Mouse (Mus musculus) erythroblast, embryonic 14.5 days (primary cell): Measurements from ENCODE around the gene Mcur1. TPM values are rescaled to one million over a fixed set of nuclear protein-coding genes. Genes with fewer than 3 reads are reported as not detected.

Experiments used
- H3K27me3 ChIP-seq: 2 replicates; pipeline ENCODE4 v1.6.1; 2012; ENCODE audit warnings: inconsistent platforms; ENCODE audit not compliant: control insufficient read depth
- H3K36me3 ChIP-seq: 2 replicates; pipeline ENCODE4 v1.6.1; 2012; ENCODE audit warnings: mild to moderate bottlenecking, inconsistent platforms; ENCODE audit not compliant: control insufficient read depth
- H3K4me1 ChIP-seq: 2 replicates; pipeline ENCODE4 v1.6.1; 2012; ENCODE audit warnings: inconsistent platforms; ENCODE audit not compliant: control insufficient read depth
- H3K4me3 ChIP-seq: replicated peaks from 2 replicates; pipeline ENCODE3; 2012; ENCODE audit warnings: moderate library complexity, mild to moderate bottlenecking, inconsistent platforms
- H3K9me3 ChIP-seq: 2 replicates; pipeline ENCODE4 v1.6.1; 2012; ENCODE audit warnings: low read length, inconsistent platforms, mixed read lengths; ENCODE audit not compliant: control insufficient read depth
- GATA1 ChIP-seq: IDR thresholded peaks from 2 replicates; pipeline ENCODE4 v1.6.1; 2012; ENCODE audit warnings: low read length, inconsistent platforms, mixed read lengths
- TAL1 ChIP-seq: IDR thresholded peaks from 3 replicates; pipeline ENCODE4 v1.6.1; 2012; ENCODE audit warnings: low read length, inconsistent platforms, mixed read lengths
- polyA plus RNA-seq: library from polyadenylated mRNA; stranded (reverse); fragments of >175 nt; gene quantifications from 2 replicates; pipeline ENCODE4 v1.2.3, GENCODE M21; 2012

Gene Mcur1
- polyA plus RNA-seq, 1 experiment: 0.23 TPM

DNA sequence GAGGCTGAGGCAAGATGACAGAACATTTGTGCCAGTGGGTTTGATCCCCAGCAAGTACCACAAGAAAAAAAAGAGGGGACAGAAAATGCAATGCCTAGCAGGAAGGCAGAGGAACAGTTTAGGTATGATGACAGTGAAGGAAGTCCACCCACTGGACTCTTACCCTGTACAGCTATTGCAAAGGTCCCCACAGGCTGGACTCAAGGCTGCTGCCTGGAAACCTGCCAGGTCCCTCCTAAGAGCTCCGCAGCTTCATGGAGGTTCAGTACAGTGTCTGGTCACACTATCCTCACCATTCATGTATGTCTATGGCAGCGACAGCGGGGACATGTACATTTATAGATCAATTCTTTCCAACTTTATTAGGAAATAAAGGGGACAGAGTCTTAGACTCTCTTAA, 20.6 kb downstream of the Mcur1 start:
- H3K9me3 ChIP-seq: no peaks in the 10 kb centered on the region
- H3K4me3 ChIP-seq: no peak overlapping the region
- H3K27me3 ChIP-seq: no peaks in the 10 kb centered on the region; the same call in 1 of the 2 replicates
- TF ChIP-seq TAL1: no peak
- TF ChIP-seq GATA1: no peak
- peaks cover 3% of the 10 kb centered on the region; the same call in 1 of the 2 replicates for H3K4me1 ChIP-seq
- H3K36me3 ChIP-seq: peaks cover 7% of the 10 kb centered on the region; the same call in 1 of the 2 replicates

DNA sequence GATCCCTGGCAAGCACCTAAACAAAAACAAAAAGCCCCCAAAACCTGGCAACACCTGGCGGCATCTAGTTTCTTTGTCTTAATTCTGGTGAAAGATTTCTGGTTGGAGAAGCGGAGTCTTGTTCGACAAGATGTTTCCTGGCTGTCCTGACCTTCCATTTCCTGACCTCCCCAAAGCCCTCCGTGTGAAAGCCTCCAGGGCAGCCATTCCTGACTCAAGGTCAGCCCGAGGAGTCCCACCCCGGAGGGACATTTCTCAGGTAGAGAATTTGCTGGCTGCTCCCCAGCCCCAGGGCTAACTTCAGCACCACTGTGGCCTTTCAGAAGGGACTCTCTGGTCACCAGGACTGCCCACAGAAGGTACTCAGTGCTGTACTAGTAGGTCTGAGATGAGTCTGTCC, 22.1 kb downstream of the Mcur1 start:
- TF ChIP-seq GATA1 (no peak), TAL1 (no peak)
- no peaks in the 10 kb centered on the region for H3K36me3 ChIP-seq
- H3K4me3 ChIP-seq: no peak overlapping the region
- H3K9me3 ChIP-seq: no peaks in the 10 kb centered on the region
- H3K4me1 ChIP-seq: peaks cover 3% of the 10 kb centered on the region; the same call in 1 of the 2 replicates
- no peaks in the 10 kb centered on the region; the same call in 1 of the 2 replicates for H3K27me3 ChIP-seq

DNA sequence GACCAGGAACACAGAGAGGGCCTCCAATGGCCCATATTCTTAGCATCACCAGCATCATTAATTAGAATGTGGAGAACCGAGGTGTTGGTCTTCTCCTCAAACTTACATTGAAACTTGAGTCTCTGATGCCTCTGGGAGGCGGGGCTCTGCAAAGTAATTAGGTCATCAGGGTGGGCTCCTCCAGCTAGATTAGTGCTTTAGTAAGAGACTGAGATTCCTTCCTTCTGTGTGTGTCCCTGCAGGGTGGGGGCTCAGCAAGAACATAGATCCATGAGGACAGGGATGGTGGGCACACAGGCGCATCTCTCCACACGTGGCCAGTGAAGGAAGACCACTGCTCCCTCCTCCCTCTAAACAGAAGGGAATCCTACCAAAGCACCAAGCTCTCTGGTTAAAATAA, 26.0 kb downstream of the Mcur1 start:
- H3K4me3 ChIP-seq: no peak overlapping the region
- H3K9me3 ChIP-seq: no peaks in the 10 kb centered on the region
- H3K4me1 ChIP-seq: peaks cover 19% of the 10 kb centered on the region
- H3K36me3 ChIP-seq: no peaks in the 10 kb centered on the region
- H3K27me3 ChIP-seq: peaks cover 16% of the 10 kb centered on the region
- TF ChIP-seq GATA1 (no peak), TAL1 (no peak)

DNA sequence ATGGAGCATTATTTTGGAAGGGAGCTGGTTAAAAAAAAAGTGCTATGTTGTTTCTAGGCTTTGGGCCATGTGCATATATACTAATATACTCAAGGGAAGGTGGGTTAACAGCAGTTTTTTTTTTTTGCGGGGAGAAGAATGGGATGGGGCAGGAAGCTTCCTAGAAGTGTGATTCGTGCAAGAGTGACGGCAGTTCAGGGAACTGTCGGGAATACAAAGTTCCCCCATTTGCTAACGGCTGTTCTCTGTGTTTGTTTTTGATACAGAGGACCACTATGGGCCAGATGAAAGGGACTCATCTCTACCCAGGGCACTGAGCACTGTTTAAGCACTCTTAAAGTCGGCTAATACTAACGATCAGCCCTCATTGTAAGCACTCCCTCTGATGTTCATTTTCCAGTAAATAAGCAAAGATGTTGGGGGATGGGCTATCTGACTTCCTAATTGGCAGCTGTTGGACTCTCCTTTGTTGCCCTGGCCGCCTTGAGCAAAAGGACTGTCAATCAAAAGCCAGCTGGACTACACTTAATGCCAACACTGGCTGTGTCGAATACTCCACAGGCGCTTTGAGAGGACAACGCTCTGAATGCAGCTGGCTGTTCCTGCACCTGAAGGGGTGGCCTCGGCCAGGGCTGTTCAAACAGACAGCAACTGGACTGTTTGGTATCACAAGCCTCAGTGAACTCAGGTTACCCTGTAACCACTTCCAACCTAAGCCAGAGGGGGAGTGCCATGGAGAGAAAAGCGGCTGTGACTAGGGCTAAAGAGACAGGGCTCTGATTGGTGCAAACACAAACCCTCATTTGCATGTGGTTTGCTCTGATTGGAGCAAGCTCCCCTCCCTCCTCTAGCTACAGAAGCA, 28.9 kb downstream of the Mcur1 start:
- H3K4me1 ChIP-seq: peaks cover 19% of the 10 kb centered on the region
- H3K27me3 ChIP-seq: peaks cover 16% of the 10 kb centered on the region
- peaks cover 2% of the 10 kb centered on the region; the same call in 1 of the 2 replicates for H3K9me3 ChIP-seq
- H3K4me3 ChIP-seq: no peak overlapping the region
- no peaks in the 10 kb centered on the region for H3K36me3 ChIP-seq
- TF ChIP-seq TAL1: no peak
- no peak for TF ChIP-seq GATA1

DNA sequence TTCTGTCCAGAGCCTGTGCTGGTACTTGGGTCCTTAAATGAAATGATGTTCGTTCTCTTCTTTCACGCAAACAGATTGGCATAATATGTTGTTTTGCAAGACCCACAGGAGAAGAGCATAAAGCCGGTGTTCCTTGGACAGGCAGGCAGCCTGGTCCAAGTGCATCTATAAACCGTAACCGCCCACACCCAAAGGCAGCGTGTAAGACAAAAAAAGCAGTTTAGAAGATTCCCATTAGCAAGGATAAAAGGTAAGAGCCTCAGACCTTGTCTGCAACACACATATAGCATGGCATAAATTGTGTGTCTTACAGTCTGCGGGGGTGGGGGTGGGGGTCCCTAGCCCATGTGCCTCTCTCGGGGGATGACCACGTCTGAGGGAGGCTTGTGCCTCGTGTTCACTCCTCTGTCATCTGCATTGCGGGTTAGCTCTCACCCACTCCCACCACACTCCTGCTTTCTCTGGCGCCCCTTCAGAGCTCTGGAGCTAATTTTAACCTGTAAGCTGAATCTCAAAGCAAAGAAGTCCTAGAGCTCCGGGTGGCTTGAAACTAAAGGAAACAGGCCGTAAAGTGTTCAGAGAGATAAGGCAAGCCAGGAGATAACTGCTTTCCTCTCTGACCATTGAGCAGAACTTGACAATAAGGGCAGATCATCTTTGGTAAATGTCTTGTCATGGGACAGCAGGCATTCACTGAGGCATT, 29.7 kb downstream of the Mcur1 start:
- peaks cover 2% of the 10 kb centered on the region; the same call in 1 of the 2 replicates for H3K9me3 ChIP-seq
- peaks cover 19% of the 10 kb centered on the region for H3K4me1 ChIP-seq
- H3K4me3 ChIP-seq: no peak overlapping the region
- peaks cover 16% of the 10 kb centered on the region for H3K27me3 ChIP-seq
- no peaks in the 10 kb centered on the region for H3K36me3 ChIP-seq
- no peak for TF ChIP-seq TAL1

DNA sequence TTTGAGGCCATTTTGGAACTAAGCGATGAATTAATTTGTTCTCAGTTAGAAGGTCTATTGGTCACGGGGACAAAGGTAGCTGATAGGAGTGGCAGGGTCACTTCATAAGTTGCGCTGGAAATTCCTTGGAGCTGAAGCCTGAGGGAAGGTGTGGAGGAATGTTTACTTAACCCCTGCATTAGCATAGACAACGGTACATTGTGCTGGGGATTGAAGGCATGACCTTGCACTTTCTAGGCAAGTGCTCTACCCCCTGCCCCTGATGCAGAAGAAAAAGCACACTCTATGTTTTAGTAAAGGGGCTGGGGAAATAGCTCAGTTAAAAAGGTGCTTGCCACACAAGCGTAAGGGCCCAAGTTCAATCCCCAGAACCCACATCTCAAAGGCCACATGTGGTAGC, 33.7 kb downstream of the Mcur1 start:
- peaks cover 17% of the 10 kb centered on the region for H3K4me1 ChIP-seq
- H3K4me3 ChIP-seq: no peak overlapping the region
- no peaks in the 10 kb centered on the region for H3K36me3 ChIP-seq
- peaks cover 13% of the 10 kb centered on the region for H3K9me3 ChIP-seq
- no peak for TF ChIP-seq TAL1
- peaks cover 13% of the 10 kb centered on the region for H3K27me3 ChIP-seq

DNA sequence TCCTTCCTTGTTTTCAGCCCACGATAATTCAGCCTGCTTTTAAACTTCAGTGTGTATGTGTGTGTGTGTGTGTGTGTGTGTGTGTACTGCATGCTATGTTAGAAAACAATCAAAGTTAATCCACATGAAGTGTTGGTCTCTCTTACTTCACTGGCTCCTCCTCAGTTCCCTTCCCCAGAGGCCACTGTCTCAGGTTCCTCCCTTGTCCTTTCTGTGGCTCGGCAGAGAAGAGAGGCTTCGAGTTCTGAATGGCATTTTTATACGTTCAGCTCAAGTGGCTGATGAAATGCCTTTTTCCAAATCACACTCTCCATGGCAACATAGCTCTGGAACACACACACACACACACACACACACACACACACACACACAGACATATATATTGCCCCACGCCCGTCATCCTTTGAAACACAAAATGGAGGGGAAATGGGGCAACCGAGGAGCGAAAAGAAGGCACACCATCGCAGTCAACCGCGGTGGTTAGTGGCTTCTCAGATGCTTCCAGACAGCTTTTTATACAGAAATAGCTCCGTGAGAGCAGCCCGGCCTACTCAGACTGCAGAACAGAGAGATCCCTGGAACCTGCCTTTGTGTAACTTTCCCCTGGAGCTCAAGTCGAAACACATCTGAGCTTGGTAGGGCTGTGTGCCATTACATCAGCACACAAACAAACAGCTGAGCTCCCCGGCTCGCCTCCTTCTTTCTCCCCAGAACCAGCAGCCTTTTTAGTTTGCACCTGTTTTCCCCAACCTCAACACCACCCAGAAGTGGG, 34.4 kb downstream of the Mcur1 start:
- no peaks in the 10 kb centered on the region for H3K36me3 ChIP-seq
- peaks cover 13% of the 10 kb centered on the region for H3K9me3 ChIP-seq
- TF ChIP-seq TAL1 (no peak), GATA1 (no peak)
- peaks cover 11% of the 10 kb centered on the region for H3K4me1 ChIP-seq
- peaks cover 6% of the 10 kb centered on the region for H3K27me3 ChIP-seq
- no peak overlapping the region for H3K4me3 ChIP-seq

DNA sequence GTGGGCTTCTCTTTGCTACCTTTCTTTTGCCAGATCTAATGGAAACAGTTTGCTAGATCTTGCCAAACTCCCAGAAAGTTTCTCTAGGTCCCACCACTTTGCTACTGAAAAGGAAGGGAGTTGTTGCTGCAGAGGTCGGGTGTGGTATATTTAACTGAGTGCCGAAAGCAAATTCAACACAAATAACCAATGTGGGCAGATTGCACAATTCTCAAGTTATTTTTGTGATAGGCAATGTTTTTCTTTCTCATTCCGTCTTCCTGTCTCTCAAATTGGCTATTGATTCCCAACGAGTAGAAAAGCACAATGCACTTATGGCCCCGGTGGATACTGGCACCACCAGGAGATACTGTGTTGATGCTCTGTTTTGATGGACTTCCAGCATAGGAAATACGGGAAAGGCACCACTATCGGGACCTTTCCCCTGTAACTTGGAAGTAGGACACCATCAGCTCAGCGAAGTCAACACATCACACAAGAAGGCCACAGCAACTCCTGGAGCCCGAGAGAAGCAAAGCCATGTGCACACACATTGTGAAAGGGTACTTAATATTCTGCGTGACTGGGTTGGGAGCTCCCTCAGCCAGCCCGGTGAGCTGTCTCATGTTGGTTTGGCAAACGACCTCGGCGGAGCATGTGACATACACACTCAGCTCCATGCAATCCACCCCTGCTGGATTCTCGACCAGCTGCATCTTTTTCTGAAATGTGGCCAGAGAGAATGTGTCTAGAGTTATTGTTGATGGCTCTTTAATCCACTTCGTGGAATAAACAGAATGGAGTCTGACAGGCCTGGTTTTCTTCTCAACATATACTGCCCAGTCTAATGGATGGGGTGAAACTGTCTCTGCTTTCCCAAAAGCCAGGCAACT, 35.3 kb downstream of the Mcur1 start:
- TF ChIP-seq TAL1 (no peak), GATA1 (no peak)
- H3K9me3 ChIP-seq: peaks cover 13% of the 10 kb centered on the region
- no peak overlapping the region for H3K4me3 ChIP-seq
- H3K27me3 ChIP-seq: no peaks in the 10 kb centered on the region; the same call in 1 of the 2 replicates
- H3K4me1 ChIP-seq: peaks cover 5% of the 10 kb centered on the region
- no peaks in the 10 kb centered on the region for H3K36me3 ChIP-seq
